Comparison of ENCODE assay signal across 9 mouse cellular contexts in the genomic region with DNA sequence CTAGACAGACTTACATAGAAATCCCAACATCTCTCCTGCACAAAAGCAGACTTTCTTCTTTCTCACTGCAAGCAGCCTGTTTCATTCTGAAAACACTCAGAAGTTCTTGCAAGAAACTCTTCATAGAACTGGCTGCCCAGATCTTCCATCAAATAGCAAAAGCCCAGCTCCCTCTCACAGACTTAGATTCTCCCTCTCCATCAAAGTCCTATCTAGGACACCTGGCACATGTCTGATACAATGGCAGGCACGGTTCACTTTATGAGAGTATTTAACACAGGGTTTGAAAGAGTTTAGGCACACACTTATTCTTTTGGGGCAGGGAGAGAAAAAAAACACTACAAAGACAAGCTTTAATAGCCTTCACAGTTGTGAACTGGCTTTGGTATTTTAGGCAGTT. TPM values are rescaled to one million over a fixed set of nuclear protein-coding genes. Genes with fewer than 3 reads are reported as not detected.
DNase-seq lines count a peak whose midpoint lies in the region; ATAC-seq and TF ChIP-seq lines count a peak whose summit lies in the region.
"Had no signal": no experiment of that assay in that cellular context is flagged by ENCODE, and none has a peak within 500 bp of the region (broad histone marks: within the 10 kb centered on the region; RNA-seq: fewer than 3 reads in every experiment).

No protein-coding gene starts in this region.

- no peaks in the 10 kb centered on the region for H3K9me3 ChIP-seq in heart, postnatal 0 days (replicated peaks; ENCODE audit: control insufficient read depth, low read length)
- no peaks in the 10 kb centered on the region for H3K9me3 ChIP-seq in liver, embryonic 13.5 days (replicated peaks)
- H3K9me3 ChIP-seq in neural tube, embryonic 13.5 days: no peaks in the 10 kb centered on the region
- H3K9me3 ChIP-seq in kidney, embryonic 15.5 days (replicated peaks): no peaks in the 10 kb centered on the region

- TF ChIP-seq POLR2A in liver, adult 2 months (IDR thresholded peaks at IDR 0.05; ENCODE audit: extremely low read depth, insufficient read depth, low read length): no peak
- no peak for TF ChIP-seq POLR2A in thymus, adult 2 months (IDR thresholded peaks at IDR 0.05; ENCODE audit: control insufficient read depth, extremely low read depth, insufficient read depth, low read length, poor library complexity)

- H3K4me1 ChIP-seq in liver, adult 2 months (ENCODE audit: control insufficient read depth, insufficient read depth, low read length): peaks cover 19% of the 10 kb centered on the region
- 0 out of 2 replicates have a peak, but pooled peaks cover 6% of the 10 kb centered on the region for H3K4me1 ChIP-seq in heart, postnatal 0 days (ENCODE audit: control insufficient read depth, insufficient read depth)
- H3K4me1 ChIP-seq in liver, embryonic 13.5 days (replicated peaks): peaks cover 16% of the 10 kb centered on the region
- H3K4me1 ChIP-seq in neural tube, embryonic 13.5 days (replicated peaks): peaks cover 59% of the 10 kb centered on the region
- peaks cover 32% of the 10 kb centered on the region for H3K4me1 ChIP-seq in kidney, embryonic 15.5 days
- no peaks in the 10 kb centered on the region for H3K4me1 ChIP-seq in thymus, adult 2 months (replicated peaks; ENCODE audit: control insufficient read depth, insufficient read depth, low read length)

- TF ChIP-seq CTCF in liver, adult 2 months (IDR thresholded peaks at IDR 0.05; ENCODE audit: low read depth, low read length): no peak
- TF ChIP-seq CTCF in heart, postnatal 0 days (IDR thresholded peaks at IDR 0.05; ENCODE audit: low read depth): no peak
- TF ChIP-seq CTCF in thymus, adult 2 months (IDR thresholded peaks at IDR 0.05; ENCODE audit: borderline replicate concordance, control insufficient read depth, extremely low read depth, insufficient read depth, low read length, poor library complexity): no peak

- no peak for TF ChIP-seq EP300 in heart, postnatal 0 days (IDR thresholded peaks at IDR 0.05; ENCODE audit: low read depth)

- H3K27ac ChIP-seq in liver, adult 2 months (replicated peaks; ENCODE audit: insufficient read depth, low read depth, low read length): peak overlapping the region; percentile 88
- H3K27ac ChIP-seq in heart, postnatal 0 days (ENCODE audit: low read depth): peak overlapping the region; percentile 98
- H3K27ac ChIP-seq in liver, embryonic 13.5 days: peak overlapping the region; percentile 39; the same call in 1 of the 2 replicates
- H3K27ac ChIP-seq in neural tube, embryonic 13.5 days (replicated peaks): no peak overlapping the region; the same call in 1 of the 2 replicates
- no peak overlapping the region for H3K27ac ChIP-seq in kidney, embryonic 15.5 days
- no peak overlapping the region for H3K27ac ChIP-seq in thymus, adult 2 months (ENCODE audit: control insufficient read depth, insufficient read depth, low read length)
- H3K27ac ChIP-seq: kidney, postnatal 0 days had no signal

- H3K4me2 ChIP-seq in heart, postnatal 0 days (ENCODE audit: low read depth, low read length): peak overlapping the region; percentile 93
- H3K4me2 ChIP-seq in liver, embryonic 13.5 days: peak overlapping the region; percentile 64
- H3K4me2 ChIP-seq in neural tube, embryonic 13.5 days: peak overlapping the region; percentile 83
- no peak overlapping the region for H3K4me2 ChIP-seq in kidney, embryonic 15.5 days

- whole genome bisulfite sequencing in liver, adult 2 months: 14% methylated on average over 1 of the region's 1 CpGs
- WGBS in heart, postnatal 0 days: 7% methylated on average over 1 of the region's 1 CpGs
- WGBS in liver, embryonic 13.5 days (ENCODE audit: insufficient replicate concordance): 20% methylated on average over 1 of the region's 1 CpGs
- 6% methylated on average over 1 of the region's 1 CpGs for WGBS in neural tube, embryonic 13.5 days
- 11% methylated on average over 1 of the region's 1 CpGs for WGBS in kidney, embryonic 15.5 days
- 41% methylated on average over 1 of the region's 1 CpGs for WGBS in thymus, adult 2 months

- H3K9ac ChIP-seq in liver, adult 2 months (ENCODE audit: low read depth, low read length): peak overlapping the region; percentile 94
- H3K9ac ChIP-seq in heart, postnatal 0 days (replicated peaks; ENCODE audit: low read depth, low read length): peak overlapping the region; percentile 92; the same call in 1 of the 2 replicates
- H3K9ac ChIP-seq in liver, embryonic 13.5 days: peak overlapping the region; percentile 70; the same call in 1 of the 2 replicates
- 0 out of 2 replicates have a peak overlapping the region, but pooled peaks have one; percentile 38 for H3K9ac ChIP-seq in neural tube, embryonic 13.5 days
- H3K9ac ChIP-seq in kidney, embryonic 15.5 days: no peak overlapping the region

- peak overlapping the region; percentile 86; the same call in 1 of the 2 replicates for H3K4me3 ChIP-seq in liver, adult 2 months (ENCODE audit: insufficient read depth, low read depth, low read length)
- peak overlapping the region; percentile 88 for H3K4me3 ChIP-seq in heart, postnatal 0 days (ENCODE audit: low read depth, low read length)
- H3K4me3 ChIP-seq in liver, embryonic 13.5 days (replicated peaks): peak overlapping the region; percentile 61
- H3K4me3 ChIP-seq in neural tube, embryonic 13.5 days: peak overlapping the region; percentile 63
- H3K4me3 ChIP-seq in kidney, embryonic 15.5 days (replicated peaks): no peak overlapping the region
- no peak overlapping the region for H3K4me3 ChIP-seq in thymus, adult 2 months (ENCODE audit: control insufficient read depth, insufficient read depth, low read length)

- ATAC-seq in heart, postnatal 0 days (ENCODE audit: insufficient read depth, low read depth): no peak
- ATAC-seq in liver, embryonic 13.5 days (ENCODE audit: low read depth): no peak
- no peak for ATAC-seq in neural tube, embryonic 13.5 days (ENCODE audit: low read depth)
- no peak for ATAC-seq in kidney, embryonic 15.5 days (replicated peaks; ENCODE audit: low FRiP score)

- H3K79me2 ChIP-seq in liver, adult 2 months (ENCODE audit: control insufficient read depth, insufficient read depth, low read length): peaks cover 27% of the 10 kb centered on the region

- no peaks in the 10 kb centered on the region for H3K27me3 ChIP-seq in liver, adult 2 months (ENCODE audit: control insufficient read depth, insufficient read depth, low read length)
- 0 out of 2 replicates have a peak, but pooled peaks cover 3% of the 10 kb centered on the region for H3K27me3 ChIP-seq in heart, postnatal 0 days (ENCODE audit: control insufficient read depth, insufficient read depth, low read length)
- H3K27me3 ChIP-seq in liver, embryonic 13.5 days: peaks cover 62% of the 10 kb centered on the region
- H3K27me3 ChIP-seq in neural tube, embryonic 13.5 days: peaks cover 18% of the 10 kb centered on the region
- peaks cover 79% of the 10 kb centered on the region for H3K27me3 ChIP-seq in kidney, embryonic 15.5 days
- H3K27me3 ChIP-seq in thymus, adult 2 months (ENCODE audit: control insufficient read depth, insufficient read depth, low read length): peaks cover 25% of the 10 kb centered on the region

- H3K36me3 ChIP-seq in liver, adult 2 months (ENCODE audit: control insufficient read depth, insufficient read depth, low read length): peaks cover 11% of the 10 kb centered on the region
- no peaks in the 10 kb centered on the region for H3K36me3 ChIP-seq in heart, postnatal 0 days (replicated peaks; ENCODE audit: control insufficient read depth, insufficient read depth, low read length)
- no peaks in the 10 kb centered on the region for H3K36me3 ChIP-seq in liver, embryonic 13.5 days
- no peaks in the 10 kb centered on the region for H3K36me3 ChIP-seq in neural tube, embryonic 13.5 days
- no peaks in the 10 kb centered on the region for H3K36me3 ChIP-seq in kidney, embryonic 15.5 days
- H3K36me3 ChIP-seq in thymus, adult 2 months (ENCODE audit: control insufficient read depth, insufficient read depth, low read length): no peaks in the 10 kb centered on the region

- DNase-seq in liver, adult 2 months (ENCODE audit: extremely low read depth, low read depth, low spot score): peak; percentile 59
- no peak for DNase-seq in liver
- DNase-seq in heart, postnatal 0 days (ENCODE audit: low spot score): no peak
- no peak for DNase-seq in liver, embryonic 13.5 days
- no peak for DNase-seq in thymus, adult 2 months

RNA-seq across cellular contexts. Expression of gene Prox1, which starts 2.9 kb away (rescaled TPM):
- total RNA-seq in liver, adult 2 months (2014; rRNA removed): 20.1 and 27.1 TPM in 2 replicates
- 22.2 and 23.0 TPM in 2 replicates for polyA plus RNA-seq in liver, adult 2 months (2012; rRNA removed)
- total RNA-seq in heart, postnatal 0 days (2014; rRNA removed; ENCODE audit: low replicate concordance): 23.1 and 31.5 TPM in 2 replicates
- polyA plus RNA-seq in heart, postnatal 0 days (2015; fragmentation: Nextera tagmentation; extraction: Ambion mirVana): 17.3 and 17.8 TPM in 2 replicates
- 4.1 and 6.4 TPM in 2 replicates for polyA plus RNA-seq in liver, embryonic 13.5 days (2015; fragmentation: Nextera tagmentation; extraction: Ambion mirVana)
- 12.4 and 15.0 TPM in 2 replicates for polyA plus RNA-seq in neural tube, embryonic 13.5 days (2015; fragmentation: Nextera tagmentation; extraction: Ambion mirVana)
- polyA plus RNA-seq in kidney, embryonic 15.5 days (2015; fragmentation: Nextera tagmentation; extraction: Ambion mirVana): 1.3 and 1.8 TPM in 2 replicates
- polyA plus RNA-seq in thymus, adult 2 months (2012; rRNA removed): 0.43 and 0.71 TPM in 2 replicates
- total RNA-seq: megakaryocyte, adult 5-6 weeks had no signal

Comparison
In these comparisons a context has a peak if more than half of its experiments do, and no peak if none do; other contexts are left out.
1. H3K27ac ChIP-seq: peak in liver, adult 2 months (single experiment), heart, postnatal 0 days (single experiment) and liver, embryonic 13.5 days (single experiment); none in neural tube, embryonic 13.5 days (single experiment), kidney, embryonic 15.5 days (single experiment) and thymus, adult 2 months (single experiment).
2. H3K4me3 ChIP-seq: peak in liver, adult 2 months (single experiment), heart, postnatal 0 days (single experiment), liver, embryonic 13.5 days (single experiment) and neural tube, embryonic 13.5 days (single experiment); none in kidney, embryonic 15.5 days (single experiment) and thymus, adult 2 months (single experiment).